Mouse (Mus musculus): Measurements from ENCODE around the gene Lgr4. TPM values are rescaled to one million over a fixed set of nuclear protein-coding genes. Genes with fewer than 3 reads are reported as not detected.
A peak's percentile ranks its signal among the peaks of the same experiment; 100 is the strongest.

Lgr4 gene
- polyA plus RNA-seq, 1 experiment from 2014 or later: 20.7 TPM

GRCm38 (mm10) chr2:109891031-109891430, 26.4 kb upstream of the Lgr4 start:
- no peaks in the 10 kb centered on the region for H3K9me3 ChIP-seq (ENCODE audit: control insufficient read depth, low read length)
- 1% methylated on average over 29 of the region's 34 CpGs for WGBS
- no peaks in the 10 kb centered on the region for H3K27me3 ChIP-seq (ENCODE audit: control insufficient read depth, insufficient read depth, low read length)
- peaks cover 4% of the 10 kb centered on the region; the same call in 1 of the 2 replicates for H3K36me3 ChIP-seq (ENCODE audit: control insufficient read depth, insufficient read depth, low read length)
- ATAC-seq (ENCODE audit: low FRiP score): peak; percentile 89
- H3K4me2 ChIP-seq (replicated peaks; ENCODE audit: low read depth, low read length): peak overlapping the region; percentile 66
- peak overlapping the region; percentile 84 for H3K27ac ChIP-seq (ENCODE audit: low read depth, low read length)
- no peaks in the 10 kb centered on the region for H3K4me1 ChIP-seq (replicated peaks; ENCODE audit: control insufficient read depth, insufficient read depth, low read length)
- no peak for DNase-seq (ENCODE audit: low spot score)
- H3K4me3 ChIP-seq (ENCODE audit: low read depth, low read length): peak overlapping the region; percentile 88
- peak overlapping the region; percentile 90 for H3K9ac ChIP-seq (ENCODE audit: low read depth, low read length)

DNA sequence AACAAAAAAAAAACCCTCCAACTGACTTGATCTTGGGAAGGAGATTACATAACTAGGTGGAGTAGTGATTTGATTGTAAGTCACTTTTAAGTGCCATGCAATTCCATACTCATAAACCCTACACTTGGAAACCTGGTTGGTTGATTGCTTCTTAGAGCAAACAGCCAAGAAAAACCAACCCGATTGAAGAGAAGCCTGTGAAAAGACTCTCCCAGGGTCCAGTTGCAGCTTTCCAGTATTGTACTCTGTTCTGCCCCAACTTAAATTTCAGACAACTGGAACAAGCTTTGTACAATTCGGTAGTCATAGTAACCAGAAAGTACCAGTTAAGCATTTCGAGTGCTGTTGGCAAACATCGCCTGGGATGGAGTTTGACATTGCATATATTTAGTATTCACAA, 26.0 kb upstream of the Lgr4 start:
- peaks cover 6% of the 10 kb centered on the region; the same call in 1 of the 2 replicates for H3K36me3 ChIP-seq (ENCODE audit: control insufficient read depth, insufficient read depth, low read length)
- DNase-seq (ENCODE audit: low spot score) (peak; percentile 30), ATAC-seq (ENCODE audit: low FRiP score) (no peak)
- H3K27me3 ChIP-seq (ENCODE audit: control insufficient read depth, insufficient read depth, low read length): no peaks in the 10 kb centered on the region
- 0 out of 2 replicates have a peak overlapping the region, but pooled peaks have one; percentile 84 for H3K27ac ChIP-seq (ENCODE audit: low read depth, low read length)
- peak overlapping the region; percentile 88 for H3K4me3 ChIP-seq (ENCODE audit: low read depth, low read length)
- H3K9me3 ChIP-seq (ENCODE audit: control insufficient read depth, low read length): no peaks in the 10 kb centered on the region
- 32% methylated on average over 4 of the region's 4 CpGs for WGBS
- no peaks in the 10 kb centered on the region for H3K4me1 ChIP-seq (replicated peaks; ENCODE audit: control insufficient read depth, insufficient read depth, low read length)
- peak overlapping the region; percentile 66 for H3K4me2 ChIP-seq (replicated peaks; ENCODE audit: low read depth, low read length)
- peak overlapping the region; percentile 90 for H3K9ac ChIP-seq (ENCODE audit: low read depth, low read length)

GRCm38 (mm10) chr2:109896311-109896710, 21.1 kb upstream of the Lgr4 start:
- H3K27ac ChIP-seq (ENCODE audit: low read depth, low read length): no peak overlapping the region

GRCm38 (mm10) chr2:109902869-109903268, 14.6 kb upstream of the Lgr4 start:
- Histone ChIP-seq H3K4me3 (ENCODE audit: low read depth, low read length) (no peak overlapping the region), H3K36me3 (ENCODE audit: control insufficient read depth, insufficient read depth, low read length) (0 out of 2 replicates have a peak, but pooled peaks cover 2% of the 10 kb centered on the region), H3K4me2 (replicated peaks; ENCODE audit: low read depth, low read length) (no peak overlapping the region), H3K9me3 (ENCODE audit: control insufficient read depth, low read length) (no peaks in the 10 kb centered on the region), H3K4me1 (replicated peaks; ENCODE audit: control insufficient read depth, insufficient read depth, low read length) (no peaks in the 10 kb centered on the region), H3K9ac (ENCODE audit: low read depth, low read length) (no peak overlapping the region), H3K27ac (ENCODE audit: low read depth, low read length) (no peak overlapping the region), H3K27me3 (ENCODE audit: control insufficient read depth, insufficient read depth, low read length) (no peaks in the 10 kb centered on the region)
- ATAC-seq (ENCODE audit: low FRiP score) (no peak), DNase-seq (ENCODE audit: low spot score) (no peak)
- 85% methylated on average over 7 of the region's 7 CpGs for WGBS

More at GRCm38 (mm10) chr2:109896311-109896710, 21.1 kb upstream of the Lgr4 start:
- H3K4me3 ChIP-seq (ENCODE audit: low read depth, low read length): no peak overlapping the region
- H3K9ac ChIP-seq (ENCODE audit: low read depth, low read length): no peak overlapping the region
- ATAC-seq (ENCODE audit: low FRiP score) (no peak), DNase-seq (ENCODE audit: low spot score) (no peak)
- 92% methylated on average over 7 of the region's 7 CpGs for WGBS
- no peaks in the 10 kb centered on the region for H3K27me3 ChIP-seq (ENCODE audit: control insufficient read depth, insufficient read depth, low read length)
- peaks cover 13% of the 10 kb centered on the region; the same call in 1 of the 2 replicates for H3K36me3 ChIP-seq (ENCODE audit: control insufficient read depth, insufficient read depth, low read length)
- H3K4me2 ChIP-seq (replicated peaks; ENCODE audit: low read depth, low read length): no peak overlapping the region
- no peaks in the 10 kb centered on the region for H3K9me3 ChIP-seq (ENCODE audit: control insufficient read depth, low read length)
- H3K4me1 ChIP-seq (replicated peaks; ENCODE audit: control insufficient read depth, insufficient read depth, low read length): no peaks in the 10 kb centered on the region

- WGBS: under 1% methylated on average over 7 of the region's 7 CpGs
- H3K27ac ChIP-seq (ENCODE audit: low read depth, low read length): no peak overlapping the region
Measured at GRCm38 (mm10) chr2:109904171-109904821, 13.2 kb upstream of the Lgr4 start.

DNA sequence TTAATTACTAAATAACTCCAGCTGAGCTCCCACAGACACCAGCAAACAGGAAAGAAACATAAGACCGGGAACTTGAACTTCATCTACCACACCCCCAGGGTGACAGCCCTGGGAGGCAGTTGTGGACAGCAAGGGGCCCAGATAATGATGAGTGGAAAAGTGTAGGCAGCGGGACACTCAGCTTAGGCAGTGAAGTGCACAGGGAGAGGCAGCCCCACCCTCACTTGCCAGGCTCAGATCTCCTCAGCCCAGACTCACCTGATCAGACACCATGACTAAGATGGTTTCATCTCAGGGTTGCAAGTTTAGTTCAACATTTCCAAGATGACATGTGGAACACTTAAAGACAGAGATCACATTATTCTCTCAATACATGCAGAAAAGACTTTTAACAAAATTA, 8.3 kb upstream of the Lgr4 start:
- Histone ChIP-seq H3K36me3 (ENCODE audit: control insufficient read depth, insufficient read depth, low read length) (no peaks in the 10 kb centered on the region), H3K27ac (ENCODE audit: low read depth, low read length) (no peak overlapping the region), H3K4me3 (ENCODE audit: low read depth, low read length) (no peak overlapping the region), H3K4me2 (replicated peaks; ENCODE audit: low read depth, low read length) (no peak overlapping the region), H3K9me3 (ENCODE audit: control insufficient read depth, low read length) (no peaks in the 10 kb centered on the region), H3K4me1 (replicated peaks; ENCODE audit: control insufficient read depth, insufficient read depth, low read length) (no peaks in the 10 kb centered on the region), H3K27me3 (ENCODE audit: control insufficient read depth, insufficient read depth, low read length) (no peaks in the 10 kb centered on the region), H3K9ac (ENCODE audit: low read depth, low read length) (no peak overlapping the region)
- no peak for ATAC-seq (ENCODE audit: low FRiP score)
- no peak for DNase-seq (ENCODE audit: low spot score)
- 80% methylated on average over 2 of the region's 2 CpGs for WGBS

More at GRCm38 (mm10) chr2:109904171-109904821, 13.2 kb upstream of the Lgr4 start:
- H3K36me3 ChIP-seq (ENCODE audit: control insufficient read depth, insufficient read depth, low read length): 0 out of 2 replicates have a peak, but pooled peaks cover 2% of the 10 kb centered on the region
- H3K9me3 ChIP-seq (ENCODE audit: control insufficient read depth, low read length): no peaks in the 10 kb centered on the region
- no peak overlapping the region for H3K4me3 ChIP-seq (ENCODE audit: low read depth, low read length)
- no peaks in the 10 kb centered on the region for H3K4me1 ChIP-seq (replicated peaks; ENCODE audit: control insufficient read depth, insufficient read depth, low read length)
- H3K27me3 ChIP-seq (ENCODE audit: control insufficient read depth, insufficient read depth, low read length): no peaks in the 10 kb centered on the region
- peak; percentile 68 for ATAC-seq (ENCODE audit: low FRiP score)
- H3K4me2 ChIP-seq (replicated peaks; ENCODE audit: low read depth, low read length): no peak overlapping the region
- DNase-seq (ENCODE audit: low spot score): peak; percentile 94
- H3K9ac ChIP-seq (ENCODE audit: low read depth, low read length): no peak overlapping the region

GRCm38 (mm10) chr2:109912216-109912615, 5.2 kb upstream of the Lgr4 start:
- no peak for DNase-seq (ENCODE audit: low spot score)

DNA sequence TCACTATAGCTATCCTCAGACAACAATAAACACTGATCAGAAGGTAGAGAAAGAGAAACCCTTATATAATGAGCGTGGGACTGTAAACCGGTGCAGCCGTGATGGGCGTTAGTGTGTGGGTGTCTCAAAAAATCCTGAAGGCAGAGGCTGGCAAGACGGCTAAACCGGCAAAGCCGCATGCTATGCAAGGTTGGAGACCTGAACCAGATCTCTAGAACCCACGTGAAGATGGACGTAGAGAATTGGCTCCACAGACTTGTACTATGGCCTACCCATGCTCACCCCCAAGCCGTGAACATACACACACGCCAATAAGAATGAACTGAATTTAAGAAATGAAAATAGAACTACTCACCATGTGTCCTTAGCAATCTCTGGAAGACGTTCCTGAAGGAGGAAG, 4.7 kb upstream of the Lgr4 start:
- WGBS: 84% methylated on average over 12 of the region's 12 CpGs
- no peaks in the 10 kb centered on the region for H3K36me3 ChIP-seq (ENCODE audit: control insufficient read depth, insufficient read depth, low read length)
- no peak overlapping the region for H3K27ac ChIP-seq (ENCODE audit: low read depth, low read length)
- H3K9me3 ChIP-seq (ENCODE audit: control insufficient read depth, low read length): no peaks in the 10 kb centered on the region
- no peak overlapping the region for H3K4me3 ChIP-seq (ENCODE audit: low read depth, low read length)
- H3K27me3 ChIP-seq (ENCODE audit: control insufficient read depth, insufficient read depth, low read length): no peaks in the 10 kb centered on the region
- H3K4me2 ChIP-seq (replicated peaks; ENCODE audit: low read depth, low read length): no peak overlapping the region
- no peak overlapping the region for H3K9ac ChIP-seq (ENCODE audit: low read depth, low read length)
- ATAC-seq (ENCODE audit: low FRiP score) (no peak), DNase-seq (ENCODE audit: low spot score) (no peak)
- H3K4me1 ChIP-seq (replicated peaks; ENCODE audit: control insufficient read depth, insufficient read depth, low read length): no peaks in the 10 kb centered on the region

More at GRCm38 (mm10) chr2:109912216-109912615, 5.2 kb upstream of the Lgr4 start:
- Histone ChIP-seq H3K27ac (ENCODE audit: low read depth, low read length) (no peak overlapping the region), H3K27me3 (ENCODE audit: control insufficient read depth, insufficient read depth, low read length) (no peaks in the 10 kb centered on the region), H3K4me1 (replicated peaks; ENCODE audit: control insufficient read depth, insufficient read depth, low read length) (no peaks in the 10 kb centered on the region), H3K9me3 (ENCODE audit: control insufficient read depth, low read length) (no peaks in the 10 kb centered on the region), H3K9ac (ENCODE audit: low read depth, low read length) (no peak overlapping the region), H3K36me3 (ENCODE audit: control insufficient read depth, insufficient read depth, low read length) (no peaks in the 10 kb centered on the region), H3K4me2 (replicated peaks; ENCODE audit: low read depth, low read length) (no peak overlapping the region), H3K4me3 (ENCODE audit: low read depth, low read length) (no peak overlapping the region)
- no peak for ATAC-seq (ENCODE audit: low FRiP score)
- WGBS: 95% methylated on average over 8 of the region's 8 CpGs

DNA sequence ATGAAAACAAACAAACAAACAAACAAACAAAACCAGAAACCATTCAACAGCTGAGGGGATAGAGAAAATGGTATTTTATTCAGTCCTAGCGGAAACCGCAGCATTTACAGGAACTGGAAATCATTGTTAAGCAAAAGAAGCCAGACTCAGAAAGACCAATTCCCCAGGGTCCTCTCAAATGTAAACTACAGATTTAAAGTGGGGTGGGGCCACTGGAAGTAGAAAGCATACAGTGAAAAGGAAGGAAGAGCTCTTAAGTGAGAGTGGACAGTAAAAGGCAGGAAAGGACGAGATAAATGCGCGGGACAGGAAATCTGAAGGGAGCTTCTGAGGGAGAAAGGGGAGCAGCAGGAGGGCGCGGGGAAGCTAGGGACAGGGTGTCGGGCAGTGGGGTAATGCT, 4.2 kb upstream of the Lgr4 start:
- H3K4me3 ChIP-seq (ENCODE audit: low read depth, low read length): no peak overlapping the region
- H3K27me3 ChIP-seq (ENCODE audit: control insufficient read depth, insufficient read depth, low read length): no peaks in the 10 kb centered on the region
- no peaks in the 10 kb centered on the region for H3K9me3 ChIP-seq (ENCODE audit: control insufficient read depth, low read length)
- ATAC-seq (ENCODE audit: low FRiP score) (no peak), DNase-seq (ENCODE audit: low spot score) (no peak)
- no peak overlapping the region for H3K9ac ChIP-seq (ENCODE audit: low read depth, low read length)
- no peaks in the 10 kb centered on the region for H3K36me3 ChIP-seq (ENCODE audit: control insufficient read depth, insufficient read depth, low read length)
- H3K4me1 ChIP-seq (replicated peaks; ENCODE audit: control insufficient read depth, insufficient read depth, low read length): no peaks in the 10 kb centered on the region
- 64% methylated on average over 8 of the region's 8 CpGs for WGBS
- no peak overlapping the region for H3K4me2 ChIP-seq (replicated peaks; ENCODE audit: low read depth, low read length)
- no peak overlapping the region for H3K27ac ChIP-seq (ENCODE audit: low read depth, low read length)
